Mouse (Mus musculus): ENCODE measurements around the gene Mgrn1. TPM values are rescaled to one million over a fixed set of nuclear protein-coding genes. Genes with fewer than 3 reads are reported as not detected.

The Mgrn1 gene
- total RNA-seq, 2 experiments from 2014 or later = 2.0 to 6.5 TPM

GRCm38 (mm10) chr16:4877701-4878100, 8.3 kb upstream of the Mgrn1 start:
- ATAC-seq (replicated peaks; ENCODE audit: low FRiP score, poor library complexity, severe bottlenecking) = no peak

DNA sequence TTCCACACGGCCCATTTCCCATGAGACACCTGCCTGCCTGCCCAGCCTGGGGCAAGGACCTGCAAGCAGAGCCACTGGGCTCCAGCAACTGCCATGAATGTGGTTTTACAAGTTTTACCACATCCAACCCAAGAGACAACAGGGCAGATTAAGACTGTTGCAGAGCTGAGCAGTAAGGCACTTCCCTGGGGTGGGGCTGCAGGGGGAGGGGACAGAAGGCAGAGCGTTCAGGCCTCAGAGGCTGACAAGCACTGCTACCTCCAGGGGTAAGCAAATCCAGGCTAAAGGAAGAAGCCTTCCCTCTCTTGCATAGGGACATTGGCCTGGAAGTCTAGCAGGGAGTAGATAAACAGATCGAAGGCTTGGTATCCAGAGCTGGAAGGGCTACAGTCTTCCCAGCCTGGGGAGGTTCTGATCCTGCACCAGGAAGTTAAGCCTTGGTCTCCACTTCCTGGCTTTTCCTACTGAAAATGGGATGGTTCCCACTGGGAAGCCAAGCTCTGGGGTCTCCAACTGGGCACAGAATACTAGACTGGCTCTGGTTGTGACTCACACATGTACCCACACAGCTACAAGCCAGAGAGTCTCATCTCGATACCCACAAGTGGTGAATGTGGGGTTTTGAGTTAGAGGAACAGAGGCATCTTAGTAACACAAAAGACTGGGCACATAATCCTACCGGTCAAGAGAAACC, 7.7 kb upstream of the Mgrn1 start:
- ATAC-seq (replicated peaks; ENCODE audit: low FRiP score, poor library complexity, severe bottlenecking) = no peak

- ATAC-seq (replicated peaks; ENCODE audit: low FRiP score, poor library complexity, severe bottlenecking) = peak; percentile 18
These were observed 6.8 kb upstream of the Mgrn1 start for GRCm38 (mm10) chr16:4879101-4879707.

DNA sequence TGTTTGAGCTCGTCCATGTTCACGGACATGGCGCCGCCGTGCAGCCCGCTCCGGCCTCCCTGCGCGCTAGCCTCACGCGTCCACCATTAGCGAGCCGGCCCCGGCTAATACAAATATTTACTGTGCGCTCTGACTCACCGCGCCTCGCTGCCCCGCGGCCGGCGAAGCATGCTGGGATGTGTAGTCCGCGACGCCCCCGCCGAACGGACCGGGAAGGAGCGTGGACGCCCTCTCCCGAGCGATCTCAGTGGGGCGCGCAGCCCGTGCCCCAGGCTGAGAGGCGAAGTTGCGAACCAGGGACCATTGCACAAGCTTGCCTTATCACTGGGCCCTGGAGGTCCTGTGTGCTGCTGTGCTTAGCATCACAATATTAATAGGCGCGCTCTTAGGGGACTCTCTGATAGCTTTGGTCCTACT, 6.3 kb upstream of the Mgrn1 start:
- peak; percentile 77 for ATAC-seq (replicated peaks; ENCODE audit: low FRiP score, poor library complexity, severe bottlenecking)

- ATAC-seq (replicated peaks; ENCODE audit: low FRiP score, poor library complexity, severe bottlenecking) = peak; percentile 83
These were observed 5.8 kb upstream of the Mgrn1 start, which contains the start of gene Ubald1 for GRCm38 (mm10) chr16:4880136-4880825. TSS of gene Ubald1 (minus strand) at chr16:4880315.

GRCm38 (mm10) chr16:4881400-4882351, 4.4 kb upstream of the Mgrn1 start:
- ATAC-seq (replicated peaks; ENCODE audit: low FRiP score, poor library complexity, severe bottlenecking) = no peak

- ATAC-seq (replicated peaks; ENCODE audit: low FRiP score, poor library complexity, severe bottlenecking) = no peak
These were observed 1.1 kb upstream of the Mgrn1 start for GRCm38 (mm10) chr16:4884930-4885329.

DNA sequence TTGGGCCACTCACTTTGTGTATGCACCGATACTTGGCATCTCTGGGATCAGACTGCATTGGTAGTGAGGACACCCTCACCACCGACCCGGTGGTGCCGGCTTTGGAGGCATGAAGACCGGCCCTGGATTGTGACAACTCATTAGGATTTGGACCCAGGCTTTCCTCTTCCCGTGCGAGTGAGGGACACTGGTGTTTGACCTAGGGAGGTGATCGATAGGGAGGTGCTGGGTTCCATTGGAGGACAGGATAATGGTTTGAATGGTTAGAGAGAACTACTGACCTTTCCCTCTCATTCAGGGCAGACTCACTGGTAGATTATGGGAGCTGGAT, 606 bp downstream of the Mgrn1 start:
- ATAC-seq (replicated peaks; ENCODE audit: low FRiP score, poor library complexity, severe bottlenecking) = no peak

GRCm38 (mm10) chr16:4890201-4890709, 4.2 kb downstream of the Mgrn1 start:
- ATAC-seq (replicated peaks; ENCODE audit: low FRiP score, poor library complexity, severe bottlenecking) = no peak

- no peak for ATAC-seq (replicated peaks; ENCODE audit: low FRiP score, poor library complexity, severe bottlenecking)
These were observed 6.1 kb downstream of the Mgrn1 start for GRCm38 (mm10) chr16:4892171-4892570.

- no peak for ATAC-seq (replicated peaks; ENCODE audit: low FRiP score, poor library complexity, severe bottlenecking)
These were observed 8.3 kb downstream of the Mgrn1 start for GRCm38 (mm10) chr16:4894201-4894908.

DNA sequence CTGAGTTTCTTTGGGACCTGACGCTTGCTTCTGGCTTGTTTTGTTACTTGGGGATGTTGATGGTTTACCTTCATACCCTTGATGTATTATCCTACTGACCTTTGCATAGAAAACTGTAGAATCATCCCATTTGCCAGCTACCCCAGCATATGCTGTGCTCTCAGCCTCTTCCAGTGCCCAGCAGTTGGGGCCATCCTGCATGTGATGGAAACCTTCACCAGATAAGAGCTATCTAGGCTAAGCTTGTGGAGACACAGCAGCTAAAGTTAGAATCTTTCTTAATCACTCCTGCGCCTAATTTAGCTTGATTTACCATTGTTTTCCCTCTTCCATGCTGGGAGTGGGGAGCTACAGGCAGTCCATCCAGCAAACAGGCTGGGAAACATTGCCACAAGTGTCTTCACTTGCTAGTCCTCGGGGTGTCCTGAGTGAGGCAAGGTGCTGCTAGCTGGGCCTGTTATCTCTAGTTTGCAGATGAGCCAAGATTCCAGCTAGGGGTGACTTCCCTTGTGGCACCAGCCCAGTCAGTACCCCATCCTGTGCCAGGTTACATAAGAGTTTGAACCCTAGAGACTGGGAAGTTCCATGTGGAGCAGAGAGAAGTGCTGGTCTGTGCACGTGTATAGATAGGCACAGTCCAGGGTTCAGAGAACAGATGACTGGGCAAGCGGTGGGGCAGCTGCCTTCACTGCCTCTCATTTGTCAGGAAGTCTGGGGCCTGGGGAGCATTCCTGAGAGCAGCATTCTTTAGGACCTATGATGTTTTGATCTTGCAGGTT, 10.4 kb downstream of the Mgrn1 start:
- no peak for ATAC-seq (replicated peaks; ENCODE audit: low FRiP score, poor library complexity, severe bottlenecking)

GRCm38 (mm10) chr16:4897146-4897730, 11.2 kb downstream of the Mgrn1 start:
- no peak for ATAC-seq (replicated peaks; ENCODE audit: low FRiP score, poor library complexity, severe bottlenecking)

- no peak for ATAC-seq (replicated peaks; ENCODE audit: low FRiP score, poor library complexity, severe bottlenecking)
These were observed 12.8 kb downstream of the Mgrn1 start for GRCm38 (mm10) chr16:4898881-4899280.

GRCm38 (mm10) chr16:4899711-4900110, 13.7 kb downstream of the Mgrn1 start:
- no peak for ATAC-seq (replicated peaks; ENCODE audit: low FRiP score, poor library complexity, severe bottlenecking)

- ATAC-seq (replicated peaks; ENCODE audit: low FRiP score, poor library complexity, severe bottlenecking) = no peak
These were observed 15.1 kb downstream of the Mgrn1 start for GRCm38 (mm10) chr16:4901167-4901566.

DNA sequence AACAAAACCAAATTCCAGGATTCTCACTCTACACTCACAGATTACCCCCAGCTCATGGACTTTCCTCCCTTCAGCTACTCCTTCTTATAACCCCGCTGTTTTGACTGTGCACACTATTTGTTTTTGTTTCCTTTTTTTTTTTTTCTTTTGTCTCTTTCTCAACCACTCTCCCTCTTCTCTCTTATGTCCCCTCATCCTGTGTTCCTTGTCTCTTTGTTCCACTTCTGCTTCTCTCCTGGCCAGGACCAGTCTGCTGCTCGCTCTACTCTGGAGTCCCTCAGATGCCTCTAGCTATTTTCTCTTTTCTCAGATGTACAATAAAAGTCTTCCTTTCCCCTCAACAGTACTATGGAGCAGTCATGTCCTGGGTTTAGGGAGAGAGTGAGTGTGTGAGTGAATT, 16.3 kb downstream of the Mgrn1 start:
- ATAC-seq (replicated peaks; ENCODE audit: low FRiP score, poor library complexity, severe bottlenecking) = no peak

DNA sequence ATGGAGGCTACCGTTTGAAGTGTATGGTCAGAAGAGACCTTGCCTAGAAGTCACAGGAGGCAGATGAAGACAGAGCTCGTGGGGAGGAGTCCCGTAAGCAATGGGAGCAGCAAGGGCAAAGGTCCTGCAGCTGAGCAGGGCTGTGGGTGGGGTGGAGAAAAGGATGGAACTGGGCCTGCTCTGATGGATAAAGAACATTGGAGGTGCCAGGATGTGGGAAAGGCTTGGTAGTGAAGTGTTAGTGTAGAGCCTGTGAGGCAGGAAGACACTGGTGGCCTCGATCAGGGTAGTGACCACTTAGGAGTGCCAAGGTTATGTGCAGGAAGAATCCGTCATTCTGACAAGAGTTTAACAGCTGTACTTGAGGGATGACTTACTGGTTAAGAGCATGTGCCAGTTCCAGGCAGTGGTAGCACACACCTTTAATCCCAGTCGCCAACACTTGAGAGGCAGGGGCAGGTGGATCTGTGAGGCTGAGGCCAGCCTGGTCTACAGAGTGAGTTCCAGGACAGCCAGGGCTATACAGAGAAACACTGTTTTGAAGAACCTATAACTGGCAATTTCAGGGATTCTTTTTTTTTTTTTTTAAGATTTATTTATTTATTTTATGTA, 17.5 kb downstream of the Mgrn1 start:
- ATAC-seq (replicated peaks; ENCODE audit: low FRiP score, poor library complexity, severe bottlenecking) = no peak

All from erythroblast, adult 5-6 weeks (primary cell).